Mouse (Mus musculus) retina, postnatal 7 days (tissue): ENCODE data around the gene Serpinb11.

Experiments used
- DNase-seq: peaks from one replicate; pipeline ENCODE4 v3.0.0-alpha.2; 2012; ENCODE audit warnings: low read depth, low spot score

The Serpinb11 gene

GRCm38 (mm10) chr1:107360898-107361297 lies at the start of gene Serpinb11:
Serpinb11 (plus strand) TSS chr1:107361198.
- no peak for DNase-seq

- DNase-seq, result no peak
These were observed 15.0 kb upstream of the Serpinb11 start for GRCm38 (mm10) chr1:107345979-107346378.

DNA sequence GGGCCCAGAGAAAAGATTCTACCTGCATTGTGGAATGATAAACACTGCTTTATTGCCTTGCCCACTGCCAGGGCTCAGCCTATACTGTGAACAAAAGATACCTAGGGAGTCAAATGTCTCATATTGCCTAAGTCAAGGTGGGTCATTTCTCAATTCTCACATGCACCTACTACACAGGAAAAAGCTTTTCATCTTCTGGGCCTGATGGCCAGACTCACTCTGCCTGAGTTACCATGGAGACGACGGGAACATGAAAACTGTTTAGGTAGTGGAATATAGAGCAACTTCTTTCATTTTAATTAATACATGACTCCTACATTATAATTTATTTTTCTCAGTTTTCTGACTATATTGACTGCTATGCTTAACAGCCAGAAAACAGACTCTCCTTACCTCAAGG lies 14.2 kb upstream of the Serpinb11 start:
- no peak for DNase-seq

- DNase-seq, result no peak
These were observed 10.6 kb upstream of the Serpinb11 start for GRCm38 (mm10) chr1:107350392-107350791.

- no peak for DNase-seq
These were observed 9.9 kb upstream of the Serpinb11 start for GRCm38 (mm10) chr1:107351115-107351514.

- no peak for DNase-seq
These were observed 8.0 kb upstream of the Serpinb11 start for GRCm38 (mm10) chr1:107353046-107353445.

DNA sequence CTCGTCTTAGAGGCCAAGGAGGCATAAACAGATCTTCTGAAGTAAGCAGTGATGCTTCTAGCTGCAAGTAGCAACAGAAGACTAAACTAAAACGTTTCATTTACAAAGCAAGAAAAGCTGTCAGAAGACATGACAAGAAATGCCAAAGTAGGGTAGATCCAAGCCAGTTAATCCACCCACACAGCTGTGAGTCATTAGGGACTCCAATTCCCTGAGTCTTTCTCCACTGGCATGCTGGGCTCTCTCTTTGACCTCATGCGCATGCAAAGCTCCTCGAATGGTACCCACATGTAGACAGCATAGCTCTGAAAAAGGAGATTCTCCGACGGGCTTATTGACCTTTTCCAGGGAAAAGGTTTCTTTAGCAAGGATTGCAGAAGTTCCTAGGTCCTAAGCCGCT lies 5.0 kb downstream of the Serpinb11 start:
- DNase-seq, result no peak

DNA sequence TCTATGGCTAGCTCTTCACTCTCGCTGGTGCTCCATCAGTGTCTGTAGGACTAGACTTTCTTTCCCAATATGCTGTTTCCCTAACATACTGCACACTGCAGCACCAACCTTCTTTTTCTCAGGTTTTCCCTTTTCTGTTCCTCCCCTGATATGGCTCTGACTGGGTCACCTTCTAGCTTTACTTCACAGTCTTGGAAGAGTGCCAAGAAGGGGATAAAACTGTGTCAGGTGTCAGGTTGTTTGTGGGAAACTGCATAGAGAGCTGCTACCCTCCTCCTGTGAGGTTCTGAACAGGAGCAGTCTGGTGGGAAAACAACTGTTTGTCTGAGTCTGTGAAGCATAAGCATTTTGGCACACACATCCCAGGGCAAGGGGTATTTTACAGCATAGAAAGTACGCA lies 7.9 kb downstream of the Serpinb11 start:
- no peak for DNase-seq

DNA sequence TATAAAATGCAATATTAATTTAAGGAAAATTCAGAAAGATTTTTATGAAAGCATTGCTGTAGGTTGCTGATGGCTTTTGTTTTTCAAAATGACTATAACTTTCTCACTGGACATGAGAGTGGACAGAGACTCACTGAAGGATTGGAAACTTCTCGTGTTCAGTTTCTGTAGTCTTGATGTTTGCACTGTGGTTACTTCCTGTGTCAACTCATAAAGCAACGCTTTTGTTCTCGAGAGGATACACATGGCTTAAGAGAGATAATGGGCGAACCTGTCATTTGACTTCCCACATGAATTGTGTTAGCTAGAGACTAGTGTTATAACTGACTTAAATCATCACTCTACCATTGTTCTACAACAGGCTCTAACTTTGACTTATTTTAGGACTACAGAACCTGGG lies 16.0 kb downstream of the Serpinb11 start:
- DNase-seq, result no peak

- no peak for DNase-seq
These were observed 17.4 kb downstream of the Serpinb11 start for GRCm38 (mm10) chr1:107378368-107378767.

DNA sequence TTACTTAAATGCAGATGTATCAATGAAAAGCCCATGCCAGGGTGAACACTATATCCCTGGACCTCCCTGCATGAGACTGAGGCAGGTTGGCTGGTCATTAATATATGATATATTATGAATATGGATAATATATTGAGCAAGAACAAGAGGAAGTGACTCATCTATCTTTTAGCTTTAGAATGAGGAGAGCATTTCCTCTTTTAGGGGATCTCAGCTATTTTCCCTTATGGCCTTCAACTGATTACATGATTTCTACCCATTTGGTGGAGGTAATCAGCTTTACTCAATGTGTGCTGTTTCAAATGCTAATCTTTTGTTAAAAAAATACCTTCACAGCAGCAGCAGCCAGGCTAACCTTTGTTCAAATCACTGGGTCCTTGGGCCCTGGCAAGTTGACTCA lies 20.5 kb downstream of the Serpinb11 start:
- DNase-seq, result no peak

- DNase-seq, result no peak
These were observed 21.4 kb downstream of the Serpinb11 start for GRCm38 (mm10) chr1:107382404-107382803.

GRCm38 (mm10) chr1:107384532-107384931 lies 23.5 kb downstream of the Serpinb11 start:
- no peak for DNase-seq

- no peak for DNase-seq
These were observed 28.8 kb downstream of the Serpinb11 start for GRCm38 (mm10) chr1:107389753-107390152.

DNA sequence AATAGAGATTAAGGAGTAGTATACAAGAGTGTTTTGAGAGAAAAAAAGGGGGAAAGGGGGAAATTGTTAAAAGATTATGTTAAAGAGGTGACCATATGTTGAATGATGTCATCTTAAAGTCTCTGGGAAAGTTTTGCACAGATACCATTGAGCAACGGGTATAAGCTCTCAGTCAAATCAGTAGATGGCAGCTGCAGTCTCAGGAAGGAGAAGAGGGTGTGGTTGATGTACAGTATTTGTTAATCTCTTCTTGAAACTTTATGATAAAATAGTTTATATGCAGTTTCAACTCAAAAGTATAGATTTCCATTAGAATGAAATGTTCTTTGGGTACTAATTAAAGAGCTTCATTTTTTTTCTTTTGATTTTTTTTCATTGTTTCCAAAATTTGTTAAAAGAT lies 36.5 kb downstream of the Serpinb11 start:
- DNase-seq, result no peak

DNA sequence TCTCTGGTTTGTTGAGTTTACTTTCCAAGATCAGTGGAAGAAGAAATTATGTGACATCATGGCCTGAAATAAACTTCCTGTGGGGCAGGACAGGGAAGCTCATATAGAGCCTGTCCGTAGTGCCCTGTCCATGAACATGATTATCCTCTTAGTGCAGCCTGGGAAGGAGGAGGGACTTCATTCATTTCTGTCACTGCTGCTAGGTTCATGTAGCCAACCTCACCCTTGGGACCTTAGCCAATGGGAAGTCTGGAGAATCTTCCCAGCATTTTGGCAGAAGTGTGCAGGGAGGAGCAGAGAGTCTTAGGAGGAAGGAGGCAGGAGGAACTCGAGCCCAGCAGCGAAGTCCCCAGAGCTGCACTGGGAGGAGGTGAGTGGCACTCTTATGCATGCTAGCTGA lies 38.4 kb downstream of the Serpinb11 start, which contains the start of gene Serpinb7:
TSS of gene Serpinb7 (plus strand) at position 301 of the 400 bp plus-strand sequence.
- DNase-seq, result no peak

DNA sequence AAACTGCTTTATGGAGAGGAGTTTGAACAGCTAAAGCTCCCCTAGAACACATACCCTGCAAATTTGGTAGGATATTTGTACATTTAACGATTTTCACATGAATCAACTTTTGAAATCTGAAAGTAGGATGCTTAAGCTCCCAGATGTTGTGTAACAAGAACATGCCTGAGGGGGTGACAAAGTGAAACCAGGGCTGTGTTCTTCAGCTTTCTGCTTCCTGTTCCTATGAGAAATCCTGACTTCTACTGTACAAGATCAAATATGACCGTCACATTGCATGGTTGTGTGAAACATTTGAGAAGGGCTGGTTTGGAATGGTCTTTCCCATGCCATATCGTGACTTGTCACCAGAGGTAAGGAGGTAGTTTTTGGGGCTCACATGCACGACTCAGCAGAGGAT lies 41.1 kb downstream of the Serpinb11 start:
- DNase-seq, result no peak

- no peak for DNase-seq
These were observed 53.7 kb downstream of the Serpinb11 start for GRCm38 (mm10) chr1:107414650-107415049.

- no peak for DNase-seq
These were observed 61.5 kb downstream of the Serpinb11 start for GRCm38 (mm10) chr1:107422487-107422886.
